Mouse (Mus musculus) liver, adult 2 months (tissue): ENCODE data around the gene Hpd. TPM values are rescaled to one million over a fixed set of nuclear protein-coding genes. Genes with fewer than 3 reads are reported as not detected.
A peak's percentile ranks its signal among the peaks of the same experiment; 100 is the strongest.
"Not testable (repeated sequence)": the region's sequence is repeated elsewhere in the genome, so short reads cannot be mapped to it uniquely, and the experiment has no call there.

Experiments used
- DNase-seq: peaks from one replicate; pipeline ENCODE4 v3.0.0-alpha.2; 2011; ENCODE audit warnings: low read depth, low spot score; ENCODE audit errors: extremely low read depth
- H3K27ac ChIP-seq: fragments of 200-500 bp; replicated peaks from 2 replicates; pipeline ENCODE4 v1.5.1; 2012; ENCODE audit warnings: low read depth, mild to moderate bottlenecking, control low read depth, inconsistent platforms, low read length; ENCODE audit not compliant: insufficient read depth
- H3K27me3 ChIP-seq: fragments of 200-500 bp; 2 replicates; pipeline ENCODE4 v1.6.1; 2012; ENCODE audit warnings: mild to moderate bottlenecking, moderate library complexity, low read length, inconsistent platforms; ENCODE audit not compliant: control insufficient read depth, insufficient read depth
- H3K36me3 ChIP-seq: fragments of 200-500 bp; 2 replicates; pipeline ENCODE4 v1.6.1; 2012; ENCODE audit warnings: low read length, inconsistent platforms; ENCODE audit not compliant: control insufficient read depth, insufficient read depth
- H3K4me1 ChIP-seq: fragments of 200-500 bp; 2 replicates; pipeline ENCODE4 v1.6.1; 2011; ENCODE audit warnings: low read length; ENCODE audit not compliant: control insufficient read depth, insufficient read depth
- H3K4me3 ChIP-seq: fragments of 200-500 bp; 2 replicates; pipeline ENCODE4 v1.5.1; 2011; ENCODE audit warnings: low read depth, mild to moderate bottlenecking, control low read depth, low read length, moderate library complexity; ENCODE audit not compliant: insufficient read depth
- H3K79me2 ChIP-seq: fragments of 200-500 bp; 2 replicates; pipeline ENCODE4 v1.6.1; 2012; ENCODE audit warnings: inconsistent platforms, mild to moderate bottlenecking, low read length, moderate library complexity; ENCODE audit not compliant: control insufficient read depth, insufficient read depth
- H3K9ac ChIP-seq: fragments of 200-500 bp; 2 replicates; pipeline ENCODE4 v1.6.1; 2012; ENCODE audit warnings: low read depth, mild to moderate bottlenecking, control low read depth, inconsistent platforms, low read length
- CTCF ChIP-seq: fragments of 200-500 bp; IDR thresholded peaks from 2 replicates; pipeline ENCODE4 v1.5.1; 2011; ENCODE audit warnings: low read depth, low read length, control low read depth
- POLR2A ChIP-seq: fragments of 200-500 bp; IDR thresholded peaks from 2 replicates; pipeline ENCODE4 v1.6.1; 2011; ENCODE audit warnings: low read length, control low read depth; ENCODE audit not compliant: insufficient read depth; ENCODE audit errors: extremely low read depth
- WGBS: fragments of 180-500 bp; shearing (Covaris S2); methylation state at CpG from one replicate; pipeline ENCODE4 v1.1.7; 2018; 5-methylcytosine and 5-hydroxymethylcytosine counted together
- polyA plus RNA-seq: library from polyadenylated mRNA; depleted of rRNA; stranded (reverse); fragments of >200 nt; gene quantifications from 2 replicates; pipeline ENCODE4 v1.2.3, GENCODE M21; 2012
- total RNA-seq: library from RNA; depleted of rRNA; stranded (reverse); fragments of >200 nt; gene quantifications from 2 replicates; pipeline ENCODE4 v1.2.3, GENCODE M21; 2014

Hpd gene
- total and polyA plus RNA-seq, 2 experiments: 3,656 to 3,813 TPM

DNA sequence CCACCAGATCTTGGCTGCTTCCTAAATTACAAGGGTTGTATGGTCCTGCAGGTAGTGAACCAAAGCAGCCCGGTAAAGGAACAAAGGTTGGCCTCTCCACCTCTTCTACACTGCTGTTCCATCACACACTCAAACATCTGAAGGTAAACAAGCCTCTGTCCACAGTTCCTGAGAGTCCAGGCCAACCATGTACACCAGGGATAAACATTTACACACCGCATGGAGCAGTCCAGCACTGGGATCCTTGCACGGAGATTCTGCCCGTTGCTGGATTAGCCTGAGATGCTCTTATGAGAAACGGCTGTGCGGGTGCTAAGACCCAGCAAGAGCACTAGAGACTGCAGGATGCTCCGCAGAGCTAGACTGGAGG, 19.0 kb upstream of the Hpd start:
- Histone ChIP-seq H3K27ac (peak overlapping the region; percentile 94), H3K9ac (peak overlapping the region; percentile 49; the same call in 1 of the 2 replicates)
- WGBS: 22% methylated on average over 7 of the region's 7 CpGs

DNA sequence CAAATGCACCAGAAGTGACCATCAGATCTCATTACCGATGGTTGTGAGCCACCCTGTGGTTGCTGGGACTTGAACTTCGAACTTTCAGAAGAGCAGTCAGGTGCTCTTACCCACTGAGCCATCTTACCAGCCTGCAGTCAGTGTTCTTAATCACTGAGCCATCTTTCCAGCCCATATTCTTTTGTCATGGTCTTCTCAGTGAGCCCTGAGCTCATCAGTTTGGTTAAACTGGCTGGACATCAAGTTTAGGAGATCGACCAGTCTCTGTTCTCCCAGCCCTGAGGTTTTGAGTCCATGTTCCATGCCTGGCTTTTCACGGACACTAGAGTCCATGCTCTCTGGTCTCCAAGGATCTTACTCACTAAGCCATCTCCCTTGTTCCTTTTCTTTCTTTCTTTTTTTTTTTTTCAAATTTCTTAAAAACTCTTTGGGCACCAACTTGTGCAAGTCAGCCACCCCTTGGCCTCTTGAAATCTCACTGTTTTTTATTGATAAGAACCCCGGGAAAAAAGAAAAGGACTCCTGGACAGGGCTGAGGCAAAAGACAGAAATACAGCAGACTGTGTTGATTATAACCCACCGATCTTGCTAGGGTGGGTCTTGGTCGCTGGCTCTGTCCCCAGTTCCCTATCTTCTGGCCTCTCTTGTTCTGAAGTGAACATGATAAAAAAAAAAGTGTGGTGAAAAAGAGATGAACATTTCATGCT, 18.4 kb upstream of the Hpd start:
- not testable (repeated sequence) for H3K4me3 ChIP-seq, H3K27me3 ChIP-seq, H3K9ac ChIP-seq, H3K79me2 ChIP-seq, H3K36me3 ChIP-seq
- DNase-seq: peak; percentile 78
- H3K27ac ChIP-seq: peak overlapping the region; percentile 94
- peaks cover 22% of the 10 kb centered on the region for H3K4me1 ChIP-seq
- 25% methylated on average over 6 of the region's 7 CpGs for WGBS

More for the DNA sequence above, 19.0 kb upstream of the Hpd start:
- Histone ChIP-seq H3K36me3 (no peaks in the 10 kb centered on the region), H3K27me3 (no peaks in the 10 kb centered on the region), H3K4me3 (no peak overlapping the region), H3K79me2 (no peaks in the 10 kb centered on the region), H3K4me1 (peaks cover 19% of the 10 kb centered on the region)
- DNase-seq: peak; percentile 95
- TF ChIP-seq POLR2A: no peak
- TF ChIP-seq CTCF: no peak

DNA sequence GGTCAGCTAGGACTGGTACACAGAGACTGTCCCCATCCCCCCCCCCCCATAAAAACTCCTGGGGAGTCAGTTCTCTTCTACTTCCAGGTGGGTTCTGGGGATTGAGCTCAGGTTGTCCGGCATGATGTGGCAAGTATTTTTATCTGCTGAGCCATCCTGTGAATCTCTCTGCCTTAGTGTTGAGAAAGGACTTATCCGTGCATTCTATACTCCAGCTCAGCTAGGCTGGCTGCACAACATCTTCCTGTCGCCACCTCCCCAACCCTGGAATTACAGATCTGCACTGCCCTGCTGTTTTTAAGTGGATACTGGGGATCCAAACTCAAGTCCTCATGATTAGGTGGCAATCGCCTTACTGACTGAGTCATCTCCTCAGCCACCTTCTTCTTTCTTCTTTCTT, 16.0 kb upstream of the Hpd start:
- Histone ChIP-seq H3K4me1 (peaks cover 42% of the 10 kb centered on the region), H3K4me3 (no peak overlapping the region), H3K27ac (peak overlapping the region; percentile 22; the same call in 1 of the 2 replicates), H3K36me3 (no peaks in the 10 kb centered on the region), H3K27me3 (no peaks in the 10 kb centered on the region), H3K9ac (no peak overlapping the region), H3K79me2 (no peaks in the 10 kb centered on the region)
- TF ChIP-seq CTCF (no peak), POLR2A (no peak)
- 85% methylated on average over 4 of the region's 4 CpGs for WGBS
- DNase-seq: no peak

DNA sequence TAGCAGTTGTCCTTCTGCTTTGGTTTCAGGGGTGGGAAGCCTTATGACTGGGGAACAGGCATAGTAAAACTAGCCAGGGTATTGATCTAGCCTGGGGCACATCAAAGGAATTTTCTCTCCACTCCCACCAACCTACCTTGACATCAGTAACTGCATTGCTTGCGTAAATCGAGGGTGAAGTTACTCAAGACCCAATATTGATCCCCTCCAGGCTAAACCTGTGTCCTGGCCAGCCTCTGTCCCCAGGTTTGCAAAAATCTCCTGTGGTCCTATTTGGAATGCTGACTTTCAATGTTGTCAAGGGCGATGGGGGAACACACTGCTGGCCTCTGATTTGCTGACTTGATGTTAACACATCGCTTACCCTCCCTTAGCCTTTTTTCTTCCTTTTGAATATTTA, 14.2 kb upstream of the Hpd start:
- H3K4me1 ChIP-seq: peaks cover 40% of the 10 kb centered on the region
- no peaks in the 10 kb centered on the region for H3K79me2 ChIP-seq
- H3K4me3 ChIP-seq: no peak overlapping the region
- no peaks in the 10 kb centered on the region for H3K27me3 ChIP-seq
- TF ChIP-seq CTCF (no peak), POLR2A (no peak)
- WGBS: 24% methylated on average over 4 of the region's 4 CpGs
- H3K27ac ChIP-seq: peak overlapping the region; percentile 99
- no peaks in the 10 kb centered on the region for H3K36me3 ChIP-seq
- peak; percentile 100 for DNase-seq
- H3K9ac ChIP-seq: peak overlapping the region; percentile 69

DNA sequence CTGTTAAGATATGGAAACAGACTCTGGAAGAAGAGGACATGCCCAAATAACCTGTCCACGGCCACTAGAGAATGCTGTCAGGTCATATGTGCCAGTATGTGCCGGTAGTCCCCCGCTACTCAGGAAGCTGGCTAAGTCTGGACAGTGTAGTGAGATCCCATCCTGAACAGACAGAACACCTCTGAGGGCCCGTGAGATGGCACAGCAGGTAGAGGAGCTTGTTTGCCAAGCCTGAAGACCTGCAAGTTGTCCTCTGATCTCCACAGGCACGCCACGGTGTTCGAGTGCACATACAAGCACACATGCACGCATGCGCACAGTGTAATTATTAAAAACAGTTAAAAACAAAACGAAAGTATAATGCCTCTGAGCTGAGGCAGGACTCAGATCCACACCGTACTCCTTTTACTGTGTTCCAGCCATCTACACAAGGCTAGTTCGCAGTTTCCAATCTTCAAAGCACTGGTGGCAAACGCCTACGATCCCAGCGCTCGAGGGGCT, 13.0 kb upstream of the Hpd start:
- WGBS: 41% methylated on average over 16 of the region's 16 CpGs
- peak; percentile 94 for DNase-seq
- Histone ChIP-seq H3K4me1 (peaks cover 44% of the 10 kb centered on the region), H3K27me3 (no peaks in the 10 kb centered on the region), H3K36me3 (no peaks in the 10 kb centered on the region), H3K27ac (peak overlapping the region; percentile 98), H3K9ac (peak overlapping the region; percentile 68), H3K4me3 (peak overlapping the region; percentile 14; the same call in 1 of the 2 replicates), H3K79me2 (no peaks in the 10 kb centered on the region)
- no peak for TF ChIP-seq POLR2A

DNA sequence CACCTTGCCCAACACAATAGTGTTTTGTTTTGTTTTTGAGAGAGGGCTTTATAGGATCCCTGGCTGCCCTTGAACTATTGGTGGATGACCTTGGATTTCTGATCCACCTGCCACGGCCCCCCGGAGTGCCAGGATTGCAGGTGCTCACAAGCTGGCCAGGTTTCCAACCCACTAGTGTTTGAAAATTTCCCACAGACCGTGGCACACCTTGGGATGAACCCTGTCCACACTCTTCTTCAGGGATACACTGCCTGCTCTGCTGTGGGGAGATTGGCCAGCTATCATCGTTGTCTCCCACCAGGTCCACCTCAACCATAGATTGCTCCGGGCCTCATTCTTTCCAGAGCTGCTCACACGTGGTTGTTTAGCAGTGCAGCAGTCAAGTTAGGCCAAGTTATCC, 12.3 kb upstream of the Hpd start:
- peaks cover 44% of the 10 kb centered on the region for H3K4me1 ChIP-seq
- no peak for DNase-seq
- H3K27me3 ChIP-seq: no peaks in the 10 kb centered on the region
- no peaks in the 10 kb centered on the region for H3K36me3 ChIP-seq
- peak overlapping the region; percentile 14 for H3K4me3 ChIP-seq
- H3K9ac ChIP-seq: peak overlapping the region; percentile 68
- no peak for TF ChIP-seq POLR2A
- TF ChIP-seq CTCF: no peak
- H3K79me2 ChIP-seq: no peaks in the 10 kb centered on the region
- H3K27ac ChIP-seq: peak overlapping the region; percentile 98
- WGBS: 58% methylated on average over 6 of the region's 6 CpGs
